Mouse (Mus musculus): ENCODE measurements around the gene Nck2.
"Not testable (repeated sequence)": the region's sequence is repeated elsewhere in the genome, so short reads cannot be mapped to it uniquely, and the experiment has no call there.

The Nck2 gene

DNA sequence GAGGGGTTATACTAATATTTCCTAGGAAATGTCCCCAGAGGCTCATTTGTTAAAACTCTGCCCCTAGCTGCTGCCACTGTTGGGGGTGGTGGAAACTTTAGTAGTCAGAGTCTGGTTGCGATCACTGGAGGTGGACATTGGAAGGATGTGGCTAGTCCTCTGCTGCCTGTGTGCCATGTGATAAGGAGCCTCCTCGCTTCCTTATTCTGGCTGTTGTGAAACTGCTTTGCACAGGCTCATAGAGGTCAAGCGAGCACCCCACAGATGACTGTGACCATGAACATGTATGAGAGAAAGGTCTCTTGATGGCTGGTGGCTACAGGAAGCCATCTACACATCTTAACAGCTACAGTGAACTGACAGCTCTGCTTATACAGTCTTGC lies 76.6 kb downstream of the Nck2 start:
- in situ Hi-C loops (cut with MboI; ENCODE audit: low pct_unique_long_range_greater_than_20kb in 1 of 2, low sequenced_read_pairs in 2 of 2, unreplicated experiment in 1 of 2): no loop called here

DNA sequence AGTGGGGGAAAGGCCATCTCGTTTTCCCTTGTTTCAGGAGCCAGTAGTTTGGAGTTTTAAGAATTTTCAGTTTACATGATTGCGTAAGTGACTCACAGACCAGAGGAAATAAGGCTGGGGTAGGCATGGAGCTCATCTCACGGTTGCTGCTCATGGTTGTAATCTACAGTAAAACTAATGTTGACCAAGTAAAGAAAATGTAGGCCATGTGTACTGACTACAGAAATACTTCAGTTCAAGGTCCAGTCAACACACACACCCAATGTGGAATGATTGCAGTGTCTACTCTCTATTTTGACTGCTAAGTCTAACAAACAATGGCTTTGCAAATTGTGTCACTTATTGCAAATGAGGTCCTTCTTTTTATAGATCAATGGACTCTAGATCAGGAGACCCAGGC lies 77.1 kb downstream of the Nck2 start:
- in situ Hi-C loops (cut with MboI; ENCODE audit: low pct_unique_long_range_greater_than_20kb in 1 of 2, low sequenced_read_pairs in 2 of 2, unreplicated experiment in 1 of 2): no loop called here

DNA sequence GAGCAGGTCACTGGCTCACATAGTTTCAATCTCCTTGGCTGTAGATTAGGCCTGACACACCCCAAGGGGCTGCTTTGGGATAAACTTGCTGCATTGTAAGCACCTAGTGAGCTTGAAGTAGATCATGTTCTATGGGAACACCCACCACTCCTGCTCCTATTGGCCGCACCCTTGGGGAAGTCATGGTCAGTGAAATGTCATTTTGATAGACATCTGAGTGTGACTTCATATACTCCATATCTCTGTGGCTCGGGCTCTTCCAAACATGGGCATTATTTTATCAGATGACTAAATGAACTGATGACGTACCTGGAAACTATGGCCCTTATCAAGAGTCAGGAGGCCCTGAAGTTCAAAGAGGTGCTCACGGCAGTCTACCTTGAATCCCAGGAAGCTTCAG lies 77.6 kb downstream of the Nck2 start:
- in situ Hi-C loops (cut with MboI; ENCODE audit: low pct_unique_long_range_greater_than_20kb in 1 of 2, low sequenced_read_pairs in 2 of 2, unreplicated experiment in 1 of 2): no loop called here

GRCm38 (mm10) chr1:43522976-43523375 lies 78.6 kb downstream of the Nck2 start:
- in situ Hi-C loops (cut with MboI; ENCODE audit: low pct_unique_long_range_greater_than_20kb in 1 of 2, low sequenced_read_pairs in 2 of 2, unreplicated experiment in 1 of 2): no loop called here

DNA sequence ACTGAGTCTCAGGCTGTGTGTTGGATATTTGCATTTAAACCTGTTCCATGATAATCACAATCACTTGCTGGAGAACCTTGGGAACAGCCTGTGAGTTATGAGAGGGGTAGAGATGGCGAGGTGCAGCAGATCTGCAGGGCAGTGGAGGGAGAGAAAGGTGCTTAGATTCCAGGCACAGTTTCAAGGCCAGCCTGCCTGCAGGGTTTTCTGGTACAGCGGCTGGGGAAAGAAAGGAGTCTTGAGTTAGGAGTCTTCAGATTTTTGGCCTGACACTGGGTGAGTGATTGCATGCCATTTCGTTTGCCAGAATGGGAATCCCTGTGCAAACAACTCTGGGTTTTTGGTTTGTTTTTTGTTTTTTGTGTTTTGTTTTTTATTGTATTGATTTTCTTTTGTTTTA lies 80.0 kb downstream of the Nck2 start:
- in situ Hi-C loops (cut with MboI; ENCODE audit: low pct_unique_long_range_greater_than_20kb in 1 of 2, low sequenced_read_pairs in 2 of 2, unreplicated experiment in 1 of 2): no loop called here

DNA sequence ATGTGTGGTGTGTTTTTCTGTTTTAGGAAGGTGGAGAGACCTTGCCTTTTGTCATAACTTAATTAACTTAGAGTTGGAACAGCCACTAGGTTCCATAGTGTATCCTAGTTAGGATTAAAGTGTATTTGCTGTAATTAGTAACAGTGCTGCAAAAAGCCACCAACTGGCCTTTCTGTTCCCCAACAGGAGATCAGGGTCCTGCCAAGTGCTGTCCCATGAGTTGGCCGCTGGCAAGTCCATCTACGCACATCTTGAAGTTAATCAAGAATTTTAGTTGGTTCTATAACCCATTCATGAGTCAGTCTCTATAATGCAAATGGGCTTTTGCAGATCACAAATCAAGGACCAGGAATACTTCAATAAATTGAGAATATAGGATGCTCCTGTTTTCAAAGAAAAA lies 83.9 kb downstream of the Nck2 start:
- in situ Hi-C loops (cut with MboI; ENCODE audit: low pct_unique_long_range_greater_than_20kb in 1 of 2, low sequenced_read_pairs in 2 of 2, unreplicated experiment in 1 of 2): no loop called here

DNA sequence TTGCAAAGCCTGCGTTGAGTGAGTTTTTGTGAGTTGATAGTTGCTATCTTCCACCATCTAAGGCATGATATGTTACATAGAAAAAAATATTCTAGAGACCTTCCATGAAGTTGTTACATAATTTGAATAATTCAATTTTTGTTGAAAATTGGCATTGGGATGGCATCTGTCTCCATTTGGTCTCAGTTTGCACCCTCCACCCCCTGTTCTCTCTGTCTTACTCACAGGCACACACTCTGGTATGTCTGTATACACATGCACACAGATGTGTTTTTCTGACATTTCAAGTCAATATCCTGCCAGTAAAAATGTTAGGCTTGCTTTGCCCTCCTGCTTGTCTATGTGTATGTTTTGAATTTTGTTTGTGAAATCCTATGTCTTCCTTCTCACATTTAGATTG lies 84.7 kb downstream of the Nck2 start:
- in situ Hi-C loops (cut with MboI; ENCODE audit: low pct_unique_long_range_greater_than_20kb in 1 of 2, low sequenced_read_pairs in 2 of 2, unreplicated experiment in 1 of 2): no loop called here

- in situ Hi-C loops (cut with MboI; ENCODE audit: low pct_unique_long_range_greater_than_20kb in 1 of 2, low sequenced_read_pairs in 2 of 2, unreplicated experiment in 1 of 2): no loop called here
These were observed 86.1 kb downstream of the Nck2 start for GRCm38 (mm10) chr1:43530295-43531020.

DNA sequence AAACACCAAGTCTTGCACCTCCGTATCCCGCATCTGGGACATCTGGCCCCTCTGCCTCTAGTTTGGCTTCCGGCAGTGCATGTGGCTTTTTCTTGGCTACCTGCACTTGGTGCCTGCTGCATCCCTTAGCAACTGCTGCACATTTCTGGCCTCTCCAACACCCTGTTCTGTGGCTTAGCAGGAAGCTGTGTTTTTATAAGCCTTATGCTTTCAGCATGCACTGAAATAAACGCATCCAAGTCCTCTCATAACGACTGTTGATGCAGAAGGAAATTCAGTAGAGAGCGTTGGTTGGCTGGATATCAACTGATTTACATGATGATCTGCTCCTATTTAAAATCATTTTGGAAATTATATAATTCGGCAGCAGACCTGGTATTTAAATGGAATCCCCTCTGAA lies 86.9 kb downstream of the Nck2 start:
- in situ Hi-C loops (cut with MboI; ENCODE audit: low pct_unique_long_range_greater_than_20kb in 1 of 2, low sequenced_read_pairs in 2 of 2, unreplicated experiment in 1 of 2): no loop called here

GRCm38 (mm10) chr1:43532279-43532678 lies 87.9 kb downstream of the Nck2 start:
- in situ Hi-C loops (cut with MboI; ENCODE audit: low pct_unique_long_range_greater_than_20kb in 1 of 2, low sequenced_read_pairs in 2 of 2, unreplicated experiment in 1 of 2): no loop called here

DNA sequence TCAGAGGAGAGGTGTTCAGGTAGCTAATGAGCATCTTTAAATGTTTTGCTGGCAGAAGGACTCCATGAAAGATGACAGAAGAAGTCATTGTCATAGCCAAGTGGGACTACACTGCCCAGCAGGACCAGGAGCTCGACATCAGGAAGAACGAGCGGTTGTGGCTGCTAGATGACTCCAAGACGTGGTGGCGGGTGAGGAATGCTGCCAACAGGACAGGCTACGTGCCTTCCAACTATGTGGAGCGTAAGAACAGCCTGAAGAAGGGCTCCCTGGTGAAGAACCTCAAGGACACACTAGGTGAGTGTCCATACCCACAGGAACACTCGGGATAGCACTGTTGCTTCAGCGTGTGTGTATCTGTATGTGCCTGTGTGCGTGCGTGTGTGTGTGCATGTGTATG lies 89.1 kb downstream of the Nck2 start:
- in situ Hi-C loops (cut with MboI; ENCODE audit: low pct_unique_long_range_greater_than_20kb in 1 of 2, low sequenced_read_pairs in 2 of 2, unreplicated experiment in 1 of 2): not testable (repeated sequence)

DNA sequence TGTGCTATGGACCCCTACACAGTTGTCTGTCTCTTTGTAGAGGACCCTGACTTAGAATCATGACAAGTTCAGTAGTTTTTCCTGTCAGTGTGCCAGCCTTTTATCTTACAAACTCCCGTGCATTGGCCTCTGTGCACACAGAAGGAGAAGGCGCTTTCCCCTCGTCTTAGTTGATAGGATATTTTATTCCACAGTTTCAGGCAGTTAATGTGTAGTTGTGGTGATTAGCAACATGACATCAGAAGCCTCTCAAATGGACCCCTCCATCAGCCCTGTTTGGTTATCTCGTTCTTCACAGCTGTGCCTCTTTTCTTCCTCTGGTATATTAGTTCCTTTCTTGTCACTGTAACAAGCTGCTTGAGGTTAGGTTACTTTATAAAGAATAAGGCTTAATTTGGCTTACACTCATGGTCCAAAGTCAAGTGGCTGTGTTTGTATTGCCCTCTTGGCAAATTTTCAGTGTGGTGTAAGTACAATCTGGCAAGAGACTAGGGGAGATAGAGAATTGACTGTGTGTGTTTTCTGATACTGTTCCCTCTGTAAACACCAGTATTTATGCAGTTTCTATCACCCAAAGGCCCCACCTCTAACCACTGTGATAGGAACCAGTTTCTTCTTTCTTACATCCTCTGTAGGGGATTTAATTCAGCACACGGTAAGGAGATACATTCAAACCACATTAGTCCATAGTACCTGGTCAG lies 89.8 kb downstream of the Nck2 start:
- in situ Hi-C loops (cut with MboI; ENCODE audit: low pct_unique_long_range_greater_than_20kb in 1 of 2, low sequenced_read_pairs in 2 of 2, unreplicated experiment in 1 of 2): no loop called here

DNA sequence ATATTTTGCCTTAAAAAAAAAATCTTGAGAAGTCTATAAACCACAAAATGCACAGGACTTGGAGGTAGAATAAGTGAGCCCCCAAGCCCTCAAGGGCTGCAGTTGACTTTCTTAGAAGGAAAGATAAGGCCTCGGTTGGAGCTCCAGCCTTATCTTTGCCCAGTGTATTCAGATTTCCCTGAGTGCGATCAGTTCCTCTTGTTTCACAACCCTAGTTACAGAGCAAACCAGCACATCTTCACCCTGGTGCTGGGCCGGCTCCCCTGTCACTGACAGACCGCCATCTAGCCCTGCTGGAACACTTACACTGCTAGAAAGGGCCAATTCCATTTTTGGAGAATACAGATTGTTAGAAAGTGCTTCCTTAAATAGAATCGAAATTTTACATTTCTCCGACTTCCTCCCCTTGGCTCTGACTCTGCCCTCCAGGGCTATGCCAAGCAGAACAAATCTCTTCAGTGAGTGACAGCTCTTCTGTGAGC lies 91.2 kb downstream of the Nck2 start:
- in situ Hi-C loops (cut with MboI; ENCODE audit: low pct_unique_long_range_greater_than_20kb in 1 of 2, low sequenced_read_pairs in 2 of 2, unreplicated experiment in 1 of 2): no loop called here

GRCm38 (mm10) chr1:43536266-43536665 lies 91.9 kb downstream of the Nck2 start:
- in situ Hi-C loops (cut with MboI; ENCODE audit: low pct_unique_long_range_greater_than_20kb in 1 of 2, low sequenced_read_pairs in 2 of 2, unreplicated experiment in 1 of 2): no loop called here

- in situ Hi-C loops (cut with MboI; ENCODE audit: low pct_unique_long_range_greater_than_20kb in 1 of 2, low sequenced_read_pairs in 2 of 2, unreplicated experiment in 1 of 2): no loop called here
These were observed 92.6 kb downstream of the Nck2 start for GRCm38 (mm10) chr1:43537021-43537420.

DNA sequence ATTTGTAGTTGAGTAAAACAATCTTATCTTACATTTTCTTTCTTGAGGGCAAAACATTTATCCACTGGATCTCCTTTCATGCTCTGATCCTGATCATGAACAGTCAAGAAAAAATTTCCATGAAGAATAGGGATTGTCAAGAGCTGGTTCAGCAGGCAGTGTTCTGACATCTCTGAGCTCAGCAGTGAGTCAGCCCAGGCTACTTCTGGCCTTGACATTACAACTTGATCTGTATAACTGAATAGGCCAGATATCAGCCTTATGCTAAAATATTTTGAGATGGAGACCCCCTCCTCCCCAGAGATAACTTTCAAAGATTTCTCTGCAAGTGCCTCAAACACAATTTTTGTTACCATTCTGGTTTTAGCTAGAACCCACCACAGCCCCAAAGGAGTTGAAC lies 93.1 kb downstream of the Nck2 start:
- in situ Hi-C loops (cut with MboI; ENCODE audit: low pct_unique_long_range_greater_than_20kb in 1 of 2, low sequenced_read_pairs in 2 of 2, unreplicated experiment in 1 of 2): no loop called here

GRCm38 (mm10) chr1:43538716-43539115 lies 94.3 kb downstream of the Nck2 start:
- in situ Hi-C loops (cut with MboI; ENCODE audit: low pct_unique_long_range_greater_than_20kb in 1 of 2, low sequenced_read_pairs in 2 of 2, unreplicated experiment in 1 of 2): no loop called here

DNA sequence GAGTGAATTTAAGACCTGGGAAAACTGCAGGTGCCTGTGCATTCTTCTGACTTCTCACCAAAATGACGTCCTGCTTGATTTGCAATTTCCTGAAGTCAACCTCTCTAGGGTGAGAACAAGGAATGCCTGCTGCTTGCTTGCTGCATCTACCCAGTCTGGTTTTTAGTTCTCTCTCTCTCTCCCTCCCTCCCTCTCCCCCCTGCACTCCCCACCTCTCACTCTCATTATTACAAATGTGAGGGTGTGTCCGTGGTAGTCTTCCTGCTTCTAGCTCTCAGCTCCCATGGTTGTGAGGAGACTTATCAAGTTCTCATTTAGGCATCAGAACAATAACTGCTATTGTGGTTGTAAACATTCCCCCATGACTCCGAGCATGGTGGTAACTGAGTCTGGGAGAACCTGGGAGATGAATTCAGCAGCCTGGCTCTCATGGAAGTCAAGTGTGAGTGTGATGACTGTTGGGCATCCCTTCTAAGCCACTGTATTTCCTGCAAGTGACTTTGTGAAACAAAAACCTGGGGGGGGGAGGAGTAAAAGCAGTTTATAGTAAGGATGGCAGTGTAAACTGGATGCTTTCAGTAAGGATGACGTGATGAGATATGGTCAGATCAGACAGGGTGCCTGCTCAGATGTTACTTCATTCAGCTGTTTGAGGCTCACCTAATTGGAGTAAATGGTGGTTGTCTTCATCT lies 95.5 kb downstream of the Nck2 start:
- in situ Hi-C loops (cut with MboI; ENCODE audit: low pct_unique_long_range_greater_than_20kb in 1 of 2, low sequenced_read_pairs in 2 of 2, unreplicated experiment in 1 of 2): no loop called here

DNA sequence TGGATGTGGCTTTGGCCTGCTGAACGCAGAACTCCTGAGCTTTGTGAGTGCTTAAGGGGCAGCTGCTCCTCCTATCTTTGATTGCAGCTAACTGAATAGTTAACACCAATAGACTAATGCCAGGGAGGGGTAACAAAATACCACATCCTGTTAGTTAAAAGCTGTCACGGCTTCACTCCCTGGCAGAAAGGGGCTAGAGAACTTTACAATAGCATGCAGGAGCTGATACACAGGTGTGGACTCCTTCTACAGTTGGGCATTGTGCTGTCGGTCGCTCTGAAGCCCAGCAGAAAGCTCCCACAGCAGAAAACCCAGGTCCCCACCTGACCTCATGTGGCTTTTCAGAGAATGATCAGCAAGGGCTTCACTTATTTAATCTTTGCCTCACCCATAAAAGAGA lies 98.0 kb downstream of the Nck2 start:
- in situ Hi-C loops (cut with MboI; ENCODE audit: low pct_unique_long_range_greater_than_20kb in 1 of 2, low sequenced_read_pairs in 2 of 2, unreplicated experiment in 1 of 2): no loop called here

GRCm38 (mm10) chr1:43547644-43548043 lies 103.3 kb downstream of the Nck2 start:
- in situ Hi-C loops (cut with MboI; ENCODE audit: low pct_unique_long_range_greater_than_20kb in 1 of 2, low sequenced_read_pairs in 2 of 2, unreplicated experiment in 1 of 2): no loop called here

Measured in mouse embryonic stem cell (cell line).